Mouse (Mus musculus): Measurements from ENCODE around the gene Kcnc1.

DNA sequence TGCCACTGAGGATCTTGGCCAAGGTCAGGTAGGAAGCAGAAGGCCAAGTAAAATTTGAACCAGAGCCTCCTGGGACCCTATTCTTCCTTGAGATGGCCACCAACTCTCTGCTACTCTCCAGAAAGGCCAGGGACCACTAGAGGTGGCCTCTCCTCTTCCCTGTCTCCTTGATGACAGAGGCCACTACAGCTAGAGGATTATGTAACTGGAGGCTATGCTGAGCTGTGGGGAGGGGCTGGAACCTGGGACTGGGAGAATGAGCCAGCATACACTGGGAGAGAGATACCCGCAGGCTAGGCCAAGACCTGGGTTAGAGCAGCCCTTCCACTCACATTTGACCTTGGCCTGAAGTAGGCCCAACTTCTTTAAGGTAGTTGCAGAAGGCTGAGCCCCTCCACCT, 3.4 kb downstream of the Kcnc1 start:
- TF ChIP-seq CTCF (IDR thresholded peaks at IDR 0.05 in 2 of 3, conservative IDR thresholded peaks at IDR 0.05 in 1 of 3; ENCODE audit: control insufficient read depth in 1 of 3, insufficient read depth in 1 of 3, low read depth in 2 of 3, low read length in 3 of 3, poor library complexity in 1 of 3, severe bottlenecking in 1 of 3) (no peak), RCOR1 (IDR thresholded peaks at IDR 0.05; ENCODE audit: low read depth, low read length) (no peak), ZMIZ1 (IDR thresholded peaks at IDR 0.05; ENCODE audit: low read depth, low read length) (no peak), ELF1 (IDR thresholded peaks at IDR 0.05; ENCODE audit: low read depth, low read length) (no peak), KAT2A (conservative IDR thresholded peaks at IDR 0.05; ENCODE audit: low read depth, low read length) (no peak), POLR2A (IDR thresholded peaks at IDR 0.05; ENCODE audit: control insufficient read depth in 1 of 2, insufficient read depth in 1 of 2, low read depth in 1 of 2, low read length in 2 of 2, poor library complexity in 1 of 2) (no peak), POLR2AphosphoS2 (IDR thresholded peaks at IDR 0.05; ENCODE audit: low read length) (no peak), MYC (IDR thresholded peaks at IDR 0.05; ENCODE audit: low read depth, low read length) (no peak)

Measured in MEL (cell line).